Mouse (Mus musculus): ENCODE measurements around the gene Xrcc2. TPM values are rescaled to one million over a fixed set of nuclear protein-coding genes. Genes with fewer than 3 reads are reported as not detected.
"Not testable (repeated sequence)": the region's sequence is repeated elsewhere in the genome, so short reads cannot be mapped to it uniquely, and the experiment has no call there.

The Xrcc2 gene
- total and polyA plus RNA-seq, 2 experiments = 1.4 to 1.8 TPM

GRCm38 (mm10) chr5:25748613-25749012 lies 43.0 kb upstream of the Xrcc2 start:
- no peak for TF ChIP-seq CTCF (IDR thresholded peaks at IDR 0.05; ENCODE audit: low read depth, low read length)
- TF ChIP-seq POLR2A (IDR thresholded peaks at IDR 0.05; ENCODE audit: extremely low read depth, insufficient read depth, low read length) = no peak
- Histone ChIP-seq H3K9ac (ENCODE audit: low read depth, low read length) (no peak overlapping the region), H3K4me1 (ENCODE audit: control insufficient read depth, insufficient read depth, low read length) (no peaks in the 10 kb centered on the region), H3K4me3 (ENCODE audit: insufficient read depth, low read depth, low read length) (no peak overlapping the region), H3K27ac (replicated peaks; ENCODE audit: insufficient read depth, low read depth, low read length) (no peak overlapping the region), H3K79me2 (ENCODE audit: control insufficient read depth, insufficient read depth, low read length) (no peaks in the 10 kb centered on the region), H3K36me3 (ENCODE audit: control insufficient read depth, insufficient read depth, low read length) (no peaks in the 10 kb centered on the region), H3K27me3 (ENCODE audit: control insufficient read depth, insufficient read depth, low read length) (no peaks in the 10 kb centered on the region)
- WGBS = 81% methylated on average over 3 of the region's 3 CpGs
- no peak for DNase-seq (ENCODE audit: extremely low read depth, low read depth, low spot score)

DNA sequence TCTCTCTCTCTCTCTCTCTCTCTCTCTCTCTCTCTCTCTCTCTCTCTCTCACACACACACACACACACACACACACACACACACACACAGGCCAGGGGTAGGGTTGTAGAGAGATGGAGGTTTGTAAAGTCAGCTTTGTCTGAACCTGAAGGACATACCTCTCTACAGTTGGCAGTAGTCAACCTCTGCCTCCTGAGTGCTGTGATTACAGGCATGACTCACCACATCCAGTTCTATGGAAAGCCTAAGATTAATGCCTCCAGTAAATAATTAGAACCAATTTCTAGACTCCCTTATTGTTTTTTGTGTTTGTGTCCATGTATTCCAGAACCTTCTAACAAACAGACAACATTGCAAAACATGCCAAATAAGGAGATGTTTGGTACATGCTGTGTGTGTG lies 42.3 kb upstream of the Xrcc2 start:
- TF ChIP-seq CTCF (IDR thresholded peaks at IDR 0.05; ENCODE audit: low read depth, low read length) (no peak), POLR2A (IDR thresholded peaks at IDR 0.05; ENCODE audit: extremely low read depth, insufficient read depth, low read length) (no peak)
- Histone ChIP-seq H3K27ac (replicated peaks; ENCODE audit: insufficient read depth, low read depth, low read length) (no peak overlapping the region), H3K9ac (ENCODE audit: low read depth, low read length) (no peak overlapping the region), H3K4me3 (ENCODE audit: insufficient read depth, low read depth, low read length) (no peak overlapping the region), H3K36me3 (ENCODE audit: control insufficient read depth, insufficient read depth, low read length) (no peaks in the 10 kb centered on the region), H3K4me1 (ENCODE audit: control insufficient read depth, insufficient read depth, low read length) (no peaks in the 10 kb centered on the region), H3K79me2 (ENCODE audit: control insufficient read depth, insufficient read depth, low read length) (no peaks in the 10 kb centered on the region), H3K27me3 (ENCODE audit: control insufficient read depth, insufficient read depth, low read length) (no peaks in the 10 kb centered on the region)
- DNase-seq (ENCODE audit: extremely low read depth, low read depth, low spot score) = no peak

GRCm38 (mm10) chr5:25738902-25739301 lies 33.3 kb upstream of the Xrcc2 start:
- H3K4me1 ChIP-seq (ENCODE audit: control insufficient read depth, insufficient read depth, low read length); H3K27me3 ChIP-seq (ENCODE audit: control insufficient read depth, insufficient read depth, low read length); H3K27ac ChIP-seq (replicated peaks; ENCODE audit: insufficient read depth, low read depth, low read length); DNase-seq (ENCODE audit: extremely low read depth, low read depth, low spot score); H3K9ac ChIP-seq (ENCODE audit: low read depth, low read length); H3K36me3 ChIP-seq (ENCODE audit: control insufficient read depth, insufficient read depth, low read length); H3K79me2 ChIP-seq (ENCODE audit: control insufficient read depth, insufficient read depth, low read length); H3K4me3 ChIP-seq (ENCODE audit: insufficient read depth, low read depth, low read length): not testable (repeated sequence)
- 95% methylated on average over 1 of the region's 1 CpGs for WGBS

DNA sequence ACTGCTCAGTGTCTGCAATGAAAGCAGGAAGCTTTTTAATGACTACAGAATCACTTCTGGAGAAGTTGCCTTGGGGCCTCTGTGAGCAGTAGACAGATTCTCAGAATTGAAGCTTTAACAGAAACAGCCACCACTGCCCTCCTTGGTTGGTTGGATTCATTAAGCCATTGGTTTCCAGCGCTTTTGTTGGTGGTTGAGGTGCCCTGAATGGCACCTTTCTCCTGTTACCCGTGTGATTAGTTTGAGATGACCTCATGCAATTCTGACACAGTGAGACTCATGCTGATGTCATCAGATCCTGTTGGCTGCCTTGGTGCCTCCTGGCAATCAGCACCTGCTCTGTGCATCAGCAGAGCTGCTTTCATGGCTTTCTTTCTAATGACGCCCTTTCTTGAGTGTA lies 32.8 kb upstream of the Xrcc2 start:
- no peak overlapping the region for H3K9ac ChIP-seq (ENCODE audit: low read depth, low read length)
- no peak overlapping the region for H3K4me3 ChIP-seq (ENCODE audit: insufficient read depth, low read depth, low read length)
- DNase-seq (ENCODE audit: extremely low read depth, low read depth, low spot score) = no peak
- no peaks in the 10 kb centered on the region for H3K27me3 ChIP-seq (ENCODE audit: control insufficient read depth, insufficient read depth, low read length)
- WGBS = 67% methylated on average over 3 of the region's 3 CpGs
- TF ChIP-seq CTCF (IDR thresholded peaks at IDR 0.05; ENCODE audit: low read depth, low read length) (no peak), POLR2A (IDR thresholded peaks at IDR 0.05; ENCODE audit: extremely low read depth, insufficient read depth, low read length) (no peak)
- H3K4me1 ChIP-seq (ENCODE audit: control insufficient read depth, insufficient read depth, low read length) = no peaks in the 10 kb centered on the region
- no peaks in the 10 kb centered on the region for H3K79me2 ChIP-seq (ENCODE audit: control insufficient read depth, insufficient read depth, low read length)
- no peaks in the 10 kb centered on the region for H3K36me3 ChIP-seq (ENCODE audit: control insufficient read depth, insufficient read depth, low read length)
- no peak overlapping the region for H3K27ac ChIP-seq (replicated peaks; ENCODE audit: insufficient read depth, low read depth, low read length)

GRCm38 (mm10) chr5:25735861-25736260 lies 30.2 kb upstream of the Xrcc2 start:
- TF ChIP-seq POLR2A (IDR thresholded peaks at IDR 0.05; ENCODE audit: extremely low read depth, insufficient read depth, low read length) (no peak), CTCF (IDR thresholded peaks at IDR 0.05; ENCODE audit: low read depth, low read length) (no peak)
- Histone ChIP-seq H3K79me2 (ENCODE audit: control insufficient read depth, insufficient read depth, low read length) (no peaks in the 10 kb centered on the region), H3K4me1 (ENCODE audit: control insufficient read depth, insufficient read depth, low read length) (no peaks in the 10 kb centered on the region), H3K4me3 (ENCODE audit: insufficient read depth, low read depth, low read length) (no peak overlapping the region), H3K27ac (replicated peaks; ENCODE audit: insufficient read depth, low read depth, low read length) (no peak overlapping the region), H3K36me3 (ENCODE audit: control insufficient read depth, insufficient read depth, low read length) (no peaks in the 10 kb centered on the region), H3K27me3 (ENCODE audit: control insufficient read depth, insufficient read depth, low read length) (no peaks in the 10 kb centered on the region), H3K9ac (ENCODE audit: low read depth, low read length) (no peak overlapping the region)
- no peak for DNase-seq (ENCODE audit: extremely low read depth, low read depth, low spot score)
- WGBS = 79% methylated on average over 2 of the region's 2 CpGs

DNA sequence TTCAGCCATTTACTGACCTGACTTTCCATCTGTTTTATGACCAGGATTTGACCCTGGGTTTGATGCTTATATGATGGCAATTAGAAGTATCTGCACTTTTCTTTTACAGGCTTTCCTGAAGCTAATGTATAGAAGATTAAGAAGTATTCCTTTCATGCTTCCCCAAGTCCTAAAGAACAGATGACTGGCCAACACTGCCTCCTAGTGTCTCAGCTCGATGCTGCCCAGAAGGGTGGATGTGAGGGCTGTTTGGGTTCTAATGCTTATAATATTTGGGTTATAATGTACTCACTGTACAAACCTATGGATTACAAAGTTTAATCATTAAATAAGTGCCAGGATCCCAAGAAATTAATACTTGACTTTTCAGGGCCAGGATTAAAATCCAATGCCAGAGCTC lies 28.7 kb upstream of the Xrcc2 start:
- no peaks in the 10 kb centered on the region for H3K27me3 ChIP-seq (ENCODE audit: control insufficient read depth, insufficient read depth, low read length)
- peak; percentile 5 for DNase-seq (ENCODE audit: extremely low read depth, low read depth, low spot score)

More for the DNA sequence above, 28.7 kb upstream of the Xrcc2 start:
- 0% methylated on average over 1 of the region's 1 CpGs for WGBS
- Histone ChIP-seq H3K4me3 (ENCODE audit: insufficient read depth, low read depth, low read length) (no peak overlapping the region), H3K27ac (replicated peaks; ENCODE audit: insufficient read depth, low read depth, low read length) (no peak overlapping the region), H3K9ac (ENCODE audit: low read depth, low read length) (no peak overlapping the region), H3K36me3 (ENCODE audit: control insufficient read depth, insufficient read depth, low read length) (no peaks in the 10 kb centered on the region), H3K79me2 (ENCODE audit: control insufficient read depth, insufficient read depth, low read length) (no peaks in the 10 kb centered on the region), H3K4me1 (ENCODE audit: control insufficient read depth, insufficient read depth, low read length) (no peaks in the 10 kb centered on the region)
- TF ChIP-seq CTCF (IDR thresholded peaks at IDR 0.05; ENCODE audit: low read depth, low read length) (peak; percentile 69), POLR2A (IDR thresholded peaks at IDR 0.05; ENCODE audit: extremely low read depth, insufficient read depth, low read length) (no peak)

Measured in liver, adult 2 months (tissue).